Mouse (Mus musculus) spleen, postnatal 36 days (tissue): Measurements from ENCODE around the gene Tspan10.
A peak's percentile ranks its signal among the peaks of the same experiment; 100 is the strongest.

Source experiments
- DNase-seq, 2 experiments: peaks; one replicate each; pipeline ENCODE4 v3.0.0; 2022; ENCODE audit warnings: low spot score in 2 of 2, mixed read lengths in 1 of 2

Tspan10 gene

GRCm38 (mm10) chr11:120454965-120455364, 12.5 kb downstream of the Tspan10 start:
- DNase-seq, result no peak

GRCm38 (mm10) chr11:120455413-120455812, 13.0 kb downstream of the Tspan10 start:
- DNase-seq, result no peak

DNA sequence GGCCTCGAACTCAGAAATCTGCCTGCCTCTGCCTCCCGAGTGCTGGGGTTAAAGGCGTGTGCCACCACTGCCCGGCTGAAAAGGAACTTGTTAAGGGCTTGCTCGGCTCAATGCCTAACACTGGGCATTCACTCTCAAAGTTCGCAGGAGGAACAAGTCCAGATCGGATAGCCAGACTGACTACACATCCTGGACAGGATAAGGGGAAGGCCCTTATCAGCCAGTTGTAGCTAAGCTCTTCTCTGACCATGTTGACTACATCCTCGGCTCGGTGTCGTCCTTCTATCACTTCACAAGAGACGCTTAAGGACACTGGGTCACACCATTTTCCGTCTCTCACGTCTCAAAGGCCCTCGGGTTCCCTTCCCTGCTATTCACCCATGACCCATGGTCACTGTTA, 14.9 kb downstream of the Tspan10 start:
- no peak for DNase-seq

- peak; percentile 71 to 76 for DNase-seq
Observed at GRCm38 (mm10) chr11:120457772-120458751, 15.6 kb downstream of the Tspan10 start, which contains the start of the genes Oxld1 and Ccdc137. Gene Oxld1, minus strand, starts transcription at chr11:120458068. Gene Ccdc137, plus strand, starts transcription at chr11:120458115.

DNA sequence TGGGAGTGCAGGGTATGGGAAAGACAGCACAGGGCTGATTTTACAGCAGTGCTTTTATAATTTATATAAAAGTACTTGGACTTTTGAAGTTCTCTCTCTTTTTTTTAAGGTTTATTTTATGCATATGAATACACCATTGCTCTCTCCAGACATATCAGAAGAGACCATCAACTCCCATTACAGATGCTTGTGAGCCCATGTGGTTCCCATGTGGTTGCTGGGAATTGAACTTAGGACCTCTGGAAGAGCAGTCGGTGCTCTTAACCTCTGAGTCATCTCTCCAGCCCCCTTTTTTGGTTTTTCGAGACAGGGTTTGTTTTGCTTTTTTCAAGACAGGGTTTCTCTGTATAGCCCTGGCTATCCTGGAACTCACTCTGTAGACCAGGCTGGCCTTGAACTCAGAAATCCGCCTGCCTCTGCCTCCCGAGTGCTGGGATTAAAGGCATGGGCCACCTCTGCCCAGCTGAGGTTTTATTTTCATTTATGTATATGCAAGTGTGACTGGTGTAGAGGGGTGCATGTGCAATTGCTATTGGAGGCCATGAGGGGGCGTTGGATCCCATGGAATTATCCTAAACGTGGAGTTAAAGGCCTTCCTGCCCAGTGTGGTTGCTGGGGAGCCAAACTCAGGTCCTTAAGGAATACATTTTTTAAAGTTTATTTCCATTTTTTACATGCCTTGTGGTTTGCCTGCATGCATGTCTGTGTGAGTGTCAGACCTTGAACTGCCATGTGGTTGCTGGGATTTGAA, 16.6 kb downstream of the Tspan10 start:
- no peak for DNase-seq

DNA sequence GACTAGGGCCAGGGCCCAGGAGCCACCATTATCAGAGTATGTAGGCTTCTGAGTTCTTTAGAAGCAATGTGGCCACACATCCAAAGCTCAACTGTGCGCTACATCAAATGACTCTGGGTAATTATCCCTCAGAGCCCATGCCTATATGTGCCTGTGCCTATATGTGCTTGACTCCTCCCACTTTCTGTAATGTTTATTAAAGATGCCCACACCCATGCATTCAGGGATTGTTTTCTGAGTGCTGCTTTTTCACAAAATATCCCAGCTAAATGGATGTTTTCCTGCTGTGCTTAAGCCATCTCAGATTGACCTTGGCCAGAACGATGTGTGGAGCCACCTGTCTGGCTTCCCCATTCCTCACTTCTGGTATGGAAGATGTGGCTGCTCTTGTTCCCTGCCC, 21.1 kb downstream of the Tspan10 start:
- no peak for DNase-seq

DNA sequence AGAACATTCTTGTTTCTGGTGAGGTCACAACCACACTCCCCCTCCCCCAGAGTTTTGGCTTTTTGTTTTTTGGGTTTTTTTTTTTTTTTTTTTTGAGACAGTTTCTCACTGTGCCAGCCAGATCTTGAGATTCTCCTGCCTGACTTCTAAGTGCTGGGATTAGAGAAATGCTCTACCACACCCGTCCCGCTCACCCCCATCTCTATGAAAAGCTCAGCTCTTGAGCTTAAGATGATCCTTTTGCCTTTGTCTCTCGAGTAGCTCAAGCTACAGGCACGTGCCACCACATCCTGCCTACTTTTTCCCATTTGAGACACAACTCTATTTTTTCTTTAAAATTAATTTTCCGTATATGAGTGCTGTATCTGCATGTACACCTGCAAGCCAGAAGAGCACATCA, 21.9 kb downstream of the Tspan10 start:
- DNase-seq, result no peak

GRCm38 (mm10) chr11:120465521-120465920, 23.1 kb downstream of the Tspan10 start:
- DNase-seq, result no peak

GRCm38 (mm10) chr11:120467051-120467735, 24.7 kb downstream of the Tspan10 start, which contains the start of gene Arl16:
Gene Arl16, minus strand, starts transcription at chr11:120467607.
- peak; percentile 95 for DNase-seq

DNA sequence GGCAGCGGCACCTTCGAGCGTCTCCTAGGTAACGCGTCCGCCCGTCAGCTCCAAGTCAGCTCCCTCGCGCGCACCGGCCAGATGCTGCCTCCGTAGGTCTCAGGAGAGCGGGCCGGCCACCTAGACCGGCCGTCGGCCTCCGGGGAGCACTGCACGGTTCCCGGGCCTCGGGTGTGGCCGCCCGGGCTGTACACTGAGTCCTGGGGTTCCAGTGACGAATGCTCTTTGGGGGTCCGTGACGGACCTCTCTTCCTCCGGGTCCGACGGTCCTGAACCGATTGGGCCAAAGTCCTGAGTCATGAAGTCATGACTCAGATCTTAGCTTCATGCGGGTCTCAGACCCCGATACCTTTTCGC, 25.3 kb downstream of the Tspan10 start:
- DNase-seq, result no peak

DNA sequence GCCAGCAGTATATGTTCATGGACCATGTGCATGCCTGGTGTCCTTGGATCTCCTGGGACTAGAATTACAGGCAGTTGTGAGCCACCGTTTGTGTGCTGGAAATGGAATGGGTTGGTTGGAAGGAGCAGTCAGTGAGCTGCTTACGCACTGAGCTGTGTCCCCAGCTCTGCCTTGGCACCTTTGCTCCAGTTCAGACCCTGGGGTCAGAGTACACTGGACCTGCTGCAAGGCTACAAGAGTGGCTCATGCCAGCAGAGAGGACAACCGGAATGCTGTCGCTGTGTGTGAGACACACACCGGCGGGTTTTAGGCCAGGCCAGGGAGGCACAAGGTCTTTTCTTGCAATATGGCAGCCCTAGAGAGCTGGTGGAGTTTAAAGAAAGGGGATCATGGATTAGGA, 29.6 kb downstream of the Tspan10 start:
- DNase-seq, result no peak

DNA sequence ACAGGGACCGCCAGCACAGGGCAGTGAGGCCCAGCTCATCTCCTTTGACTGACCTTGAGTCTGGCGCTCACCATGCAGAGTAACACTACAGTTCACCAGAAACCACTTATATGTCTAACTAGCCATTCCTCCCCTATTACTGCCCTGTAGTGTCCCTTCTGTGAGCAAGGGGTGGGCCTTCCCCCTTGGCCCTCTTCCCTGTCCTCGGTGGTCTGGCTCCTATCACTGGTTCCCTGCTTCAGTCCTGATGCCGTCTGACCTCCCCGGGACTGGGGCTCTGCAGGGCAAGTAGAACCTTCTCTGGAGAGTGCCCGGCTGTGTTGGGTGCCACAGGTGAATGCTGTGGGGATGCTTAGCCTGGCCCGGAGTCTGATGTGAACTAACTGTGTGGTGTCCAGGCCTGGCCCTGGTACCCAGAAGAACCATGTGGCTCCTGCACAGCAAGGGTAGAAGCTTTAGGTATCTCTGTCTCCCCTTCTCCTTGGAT, 41.0 kb downstream of the Tspan10 start:
- no peak for DNase-seq

DNA sequence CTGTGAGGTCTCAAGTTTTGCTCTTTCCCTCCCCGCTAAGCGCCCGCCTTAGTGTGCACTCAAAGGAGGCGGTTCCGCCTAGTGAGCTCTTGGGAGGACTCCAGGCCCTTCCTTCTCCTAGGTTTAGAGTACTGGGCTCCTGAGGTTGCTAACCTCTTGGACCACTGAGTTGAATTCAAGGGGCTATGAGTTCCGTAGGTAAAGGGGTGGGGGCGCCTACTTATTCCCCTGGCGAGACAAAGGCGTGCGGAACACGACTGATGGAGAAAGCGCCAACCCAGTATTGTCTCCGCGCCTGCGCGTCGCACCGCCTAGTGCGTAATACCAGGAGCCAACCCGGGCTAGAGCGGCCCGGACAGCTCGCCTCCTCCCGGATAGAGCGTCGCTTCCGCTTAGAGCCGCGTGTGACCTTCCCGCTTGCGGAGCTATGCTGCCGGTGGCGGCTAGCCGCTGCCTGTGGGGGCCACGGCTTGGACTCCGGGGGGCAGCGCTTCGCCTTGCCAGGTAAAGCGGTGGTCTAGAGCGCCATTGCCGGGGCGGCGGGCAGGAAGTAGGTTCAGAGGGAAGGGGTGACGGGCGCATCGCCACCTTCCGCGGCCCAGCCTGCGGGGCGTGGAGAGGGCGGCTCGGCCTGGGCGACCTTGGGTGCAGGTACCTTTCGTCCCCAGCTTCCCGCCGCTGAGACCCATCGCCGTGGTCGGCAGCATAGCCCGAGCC, 42.0 kb downstream of the Tspan10 start, which contains the start of gene Mrpl12:
TSS of gene Mrpl12 (plus strand) at position 349 of the 717 bp plus-strand sequence.
- DNase-seq, result peak; percentile 88 to 91

DNA sequence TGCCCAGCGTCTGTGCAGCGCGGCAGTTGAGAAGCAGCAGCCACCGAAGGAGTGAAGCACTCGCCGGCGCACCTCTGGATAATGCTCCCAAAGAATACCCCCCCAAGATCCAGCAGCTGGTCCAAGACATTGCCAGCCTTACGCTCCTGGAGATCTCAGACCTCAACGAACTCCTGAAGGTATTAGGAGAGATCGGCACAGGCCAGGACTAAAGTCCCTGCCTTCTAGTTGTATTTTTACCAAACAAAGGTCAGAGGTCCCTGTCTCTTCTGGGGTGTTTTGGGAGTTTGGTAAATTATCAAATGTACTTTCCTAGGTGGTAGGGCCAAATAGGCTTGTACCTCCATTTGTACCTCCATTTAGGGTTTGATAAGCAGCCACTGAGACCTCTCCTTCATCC, 42.8 kb downstream of the Tspan10 start:
- no peak for DNase-seq

DNA sequence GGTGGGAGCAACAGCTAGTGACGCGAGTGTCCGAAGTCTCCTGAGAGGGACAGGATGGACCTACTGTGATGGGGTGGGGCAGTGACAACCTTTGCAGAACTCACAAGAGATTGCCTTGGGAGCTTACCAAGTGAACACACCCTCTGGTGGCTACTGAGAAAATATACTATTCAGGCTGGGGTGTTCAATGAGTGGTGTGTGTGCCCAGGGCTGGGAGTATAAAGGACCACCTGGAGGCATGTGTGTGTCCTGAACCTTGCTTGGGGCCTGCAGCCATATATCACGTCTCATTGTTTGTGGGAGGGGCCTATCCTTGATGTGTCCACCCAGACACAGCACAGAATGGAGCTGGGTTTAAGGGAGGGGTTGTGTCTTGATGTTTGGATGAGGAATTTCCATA, 46.1 kb downstream of the Tspan10 start:
- DNase-seq, result no peak

DNA sequence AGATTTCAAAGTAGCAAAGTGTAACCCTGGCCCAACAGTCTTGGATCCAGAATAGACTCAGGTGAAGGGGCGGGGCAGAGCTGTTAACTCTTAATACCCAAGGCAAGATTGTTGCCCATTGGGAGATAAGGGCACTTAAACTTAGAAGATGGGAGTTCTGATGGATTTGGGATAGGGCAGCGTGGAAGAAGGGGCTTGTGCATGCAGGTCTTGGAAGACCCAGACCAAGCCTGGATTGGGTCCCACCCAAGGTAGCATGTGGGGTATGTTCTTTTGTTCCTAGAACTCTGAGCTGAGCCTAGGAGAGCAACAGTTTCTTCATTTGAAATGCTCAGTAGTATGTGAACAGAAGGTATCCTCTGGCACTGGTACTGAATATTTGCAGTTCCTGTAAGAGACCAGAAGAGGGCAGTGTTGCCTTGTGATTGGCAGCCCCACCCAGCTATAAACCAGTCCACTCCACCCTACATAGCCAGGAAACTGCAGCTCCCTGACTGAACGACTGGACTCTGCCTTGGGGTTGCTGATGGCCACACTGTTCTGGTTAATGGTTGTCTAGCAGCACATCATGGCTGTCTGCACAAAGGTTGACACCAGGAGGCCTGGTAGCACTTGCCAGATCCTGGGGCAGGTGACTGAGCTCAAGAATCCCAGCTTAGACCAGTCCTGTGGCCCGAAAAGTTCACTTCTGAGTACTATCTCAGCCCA, 46.8 kb downstream of the Tspan10 start:
- DNase-seq, result peak; percentile 67 to 77

DNA sequence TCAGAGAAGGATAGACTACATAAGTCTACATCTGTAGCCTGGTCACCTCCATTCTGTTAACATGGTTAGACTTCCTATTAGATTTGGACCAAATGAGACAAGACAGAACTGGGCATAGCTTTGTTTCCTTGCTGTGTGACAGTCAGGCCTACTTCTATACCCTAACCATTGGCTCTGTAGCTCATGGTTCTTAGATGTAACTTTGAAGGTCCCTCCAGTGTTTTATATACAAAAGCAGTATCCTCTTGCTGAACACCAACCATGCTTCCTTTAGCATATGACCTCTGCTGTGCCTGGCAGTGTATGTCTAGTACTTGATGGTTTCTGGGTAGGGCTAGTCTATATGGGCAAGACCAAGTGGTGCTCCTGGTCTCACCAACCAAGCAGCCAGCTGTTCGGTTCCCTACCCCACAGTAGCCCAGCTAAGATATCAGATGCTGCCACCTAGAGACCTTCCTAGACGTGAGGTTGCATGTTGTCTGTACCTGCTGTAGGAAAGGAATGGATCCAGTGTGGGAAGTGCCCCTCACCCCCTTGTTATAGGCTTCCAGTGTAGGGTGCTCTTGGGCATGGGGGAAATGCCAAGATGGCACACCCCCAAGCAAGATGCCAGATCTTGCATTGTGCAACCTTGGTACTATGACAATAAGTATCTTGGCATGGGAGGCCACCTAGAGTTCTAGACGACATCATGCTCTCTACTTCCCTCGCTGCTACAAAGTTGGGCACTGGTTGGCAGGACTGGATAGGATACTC, 48.0 kb downstream of the Tspan10 start:
- no peak for DNase-seq

DNA sequence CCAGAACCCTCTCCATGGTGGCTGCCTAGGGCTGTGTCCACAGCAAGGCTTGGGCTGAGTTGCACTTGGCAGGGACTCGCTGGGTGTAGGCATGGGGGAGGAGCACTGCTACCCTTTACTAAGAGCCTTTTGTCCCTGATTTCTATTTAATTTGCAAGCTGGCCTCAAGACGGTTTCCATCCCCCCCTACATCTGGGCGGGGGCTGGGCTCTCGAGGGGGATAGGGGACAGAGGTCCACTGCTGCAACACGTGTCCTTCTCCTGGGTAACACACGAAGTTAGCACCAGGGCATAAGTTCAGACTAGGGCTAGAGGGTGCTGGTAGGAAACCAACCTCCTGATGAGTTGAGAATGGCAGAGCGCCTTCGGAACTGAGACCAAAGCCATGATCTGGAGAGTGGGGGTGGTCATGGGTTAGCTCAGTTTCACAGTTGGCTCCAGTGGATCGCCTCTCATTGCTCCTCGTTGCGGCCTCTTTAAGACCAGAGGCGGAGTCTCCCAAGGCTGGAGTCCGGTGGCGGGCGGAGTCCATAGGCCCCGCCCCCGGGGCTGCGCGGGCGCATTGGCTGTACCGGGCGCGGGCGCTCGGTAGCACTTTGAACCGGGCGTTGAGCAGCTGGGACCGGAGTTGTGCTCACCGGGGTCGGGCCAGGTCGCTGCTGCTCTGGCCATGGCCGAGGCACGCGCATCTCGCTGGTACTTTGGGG, 49.0 kb downstream of the Tspan10 start, which contains the start of gene Slc25a10:
TSS of gene Slc25a10 (plus strand) at position 524 of the 707 bp plus-strand sequence.
- DNase-seq, result peak; percentile 85 to 89
